Mouse (Mus musculus): ENCODE data around the gene U2surp.

- no peak for TF ChIP-seq GATA1 (IDR thresholded peaks at IDR 0.05; ENCODE audit: borderline replicate concordance, low read length)
- TF ChIP-seq FLI1 (IDR thresholded peaks at IDR 0.05; ENCODE audit: low read length), result no peak
Measured at GRCm38 (mm10) chr9:95541208-95541607, 29.4 kb upstream of the U2surp start.
